Mouse (Mus musculus) embryonic stem cell, embryonic (primary cell): ENCODE results near the gene Celf2.
"Not testable (repeated sequence)": the region's sequence is repeated elsewhere in the genome, so short reads cannot be mapped to it uniquely, and the experiment has no call there.

Source experiments
- CTCF ChIA-PET, 4 experiments: fragments of 300-600 bp in 2 of 4; fragments of 350-600 bp in 2 of 4; sonication (Branson Sonifier 250); formaldehyde crosslinking; loops; one replicate each; lab custom pipeline; 2022; ENCODE audit warnings: inconsistent platforms in 2 of 4; lab: Charles Lee
- POLR2A ChIA-PET, 4 experiments: fragments of 300-600 bp in 2 of 4; fragments of 350-600 bp in 2 of 4; sonication (Branson Sonifier 250); formaldehyde crosslinking; loops; one replicate each; lab custom pipeline; 2022; ENCODE audit warnings: antibody characterized with exemption in 4 of 4, inconsistent platforms in 1 of 4; lab: Charles Lee

Celf2 gene

GRCm38 (mm10) chr2:6582711-6583110 is 926.7 kb downstream of the Celf2 start:
- ChIA-PET POLR2A (no interaction called here), CTCF (interaction anchor here in 1 of 4 experiments (0.6 kb wide), 1 partner anchor 385 kb away, joined by 3 read pairs; no protein-coding TSS in a partner anchor)

GRCm38 (mm10) chr2:6580066-6580465 is 929.3 kb downstream of the Celf2 start:
- ChIA-PET POLR2A (no interaction called here), CTCF (no interaction called here)

GRCm38 (mm10) chr2:6575316-6575715 is 934.0 kb downstream of the Celf2 start:
- CTCF ChIA-PET, POLR2A ChIA-PET: not testable (repeated sequence)

GRCm38 (mm10) chr2:6573640-6574039 is 935.7 kb downstream of the Celf2 start:
- CTCF ChIA-PET = no interaction called here

GRCm38 (mm10) chr2:6572976-6573375 is 936.4 kb downstream of the Celf2 start:
- POLR2A ChIA-PET = no interaction called here
- CTCF ChIA-PET = no interaction called here

More at GRCm38 (mm10) chr2:6573640-6574039, 935.7 kb downstream of the Celf2 start:
- POLR2A ChIA-PET = no interaction called here

GRCm38 (mm10) chr2:6569040-6569542 is 940.3 kb downstream of the Celf2 start:
- POLR2A ChIA-PET = interaction anchor here in 1 of 4 experiments (0.6 kb wide), 1 partner anchor 360 kb away, joined by 3 read pairs; no protein-coding TSS in a partner anchor
- CTCF ChIA-PET = no interaction called here

GRCm38 (mm10) chr2:6565175-6565574 is 944.2 kb downstream of the Celf2 start:
- ChIA-PET POLR2A (no interaction called here), CTCF (no interaction called here)

- ChIA-PET POLR2A (interaction anchor here in 1 of 4 experiments (1.8 kb wide), 1 partner anchor 14 kb away, joined by 3 read pairs; no protein-coding TSS in a partner anchor), CTCF (no interaction called here)
These were observed 948.0 kb downstream of the Celf2 start for GRCm38 (mm10) chr2:6561337-6561736.

GRCm38 (mm10) chr2:6560802-6561201 is 948.6 kb downstream of the Celf2 start:
- POLR2A ChIA-PET = no interaction called here
- CTCF ChIA-PET = interaction anchor here in 1 of 4 experiments (0.6 kb wide), 1 partner anchor 244 kb away, joined by 4 read pairs; no protein-coding TSS in a partner anchor

GRCm38 (mm10) chr2:6559581-6559980 is 949.8 kb downstream of the Celf2 start:
- POLR2A ChIA-PET = interaction anchor here in 1 of 4 experiments (1.1 kb wide), 1 partner anchor 9 kb away, joined by 3 read pairs; no protein-coding TSS in a partner anchor
- CTCF ChIA-PET = no interaction called here

- ChIA-PET POLR2A (interaction anchor here in 1 of 4 experiments (1.1 kb wide), 1 partner anchor 8 kb away, joined by 3 read pairs; no protein-coding TSS in a partner anchor), CTCF (interaction anchor here in 1 of 4 experiments (0.6 kb wide), 1 partner anchor 47 kb away, joined by 3 read pairs; no protein-coding TSS in a partner anchor)
These were observed 950.8 kb downstream of the Celf2 start for GRCm38 (mm10) chr2:6558303-6559254.

GRCm38 (mm10) chr2:6557749-6558148 is 951.6 kb downstream of the Celf2 start:
- ChIA-PET POLR2A (no interaction called here), CTCF (no interaction called here)

- CTCF ChIA-PET = no interaction called here
- POLR2A ChIA-PET = interaction anchor here in 1 of 4 experiments (1.7 kb wide), 1 partner anchor 10 kb away, joined by 5 read pairs; no protein-coding TSS in a partner anchor
These were observed 952.5 kb downstream of the Celf2 start for GRCm38 (mm10) chr2:6556913-6557312.

GRCm38 (mm10) chr2:6553656-6554055 is 955.7 kb downstream of the Celf2 start:
- ChIA-PET CTCF (no interaction called here), POLR2A (no interaction called here)

- ChIA-PET CTCF (no interaction called here), POLR2A (no interaction called here)
These were observed 960.1 kb downstream of the Celf2 start for GRCm38 (mm10) chr2:6549251-6549650.

GRCm38 (mm10) chr2:6547139-6547664 is 962.2 kb downstream of the Celf2 start:
- ChIA-PET POLR2A (interaction anchor here in 2 of 4 experiments (0.8 to 1.8 kb wide), 4 partner anchors 9 to 87 kb away, joined by 3 to 6 read pairs (median 5); no protein-coding TSS in a partner anchor), CTCF (interaction anchor here in 2 of 4 experiments (0.9 to 1.1 kb wide), 2 partner anchors 56 to 73 kb away, joined by 3 read pairs; no protein-coding TSS in a partner anchor)

GRCm38 (mm10) chr2:6546462-6547138 is 962.8 kb downstream of the Celf2 start:
- CTCF ChIA-PET = interaction anchor here in 1 of 4 experiments (0.9 kb wide), 1 partner anchor 73 kb away, joined by 3 read pairs; no protein-coding TSS in a partner anchor
- POLR2A ChIA-PET = interaction anchor here in 2 of 4 experiments (0.8 to 1.8 kb wide), 5 partner anchors 9 to 87 kb away, joined by 3 to 6 read pairs (median 5); no protein-coding TSS in a partner anchor

GRCm38 (mm10) chr2:6545127-6545931 is 964.0 kb downstream of the Celf2 start:
- ChIA-PET CTCF (no interaction called here), POLR2A (interaction anchor here in 1 of 4 experiments (0.8 to 1.0 kb wide), 2 partner anchors 39 to 285 kb away, joined by 3 to 4 read pairs; no protein-coding TSS in a partner anchor)
